Mouse (Mus musculus) neural tube, embryonic 12.5 days (tissue): ENCODE data around the gene Pstpip1. TPM values are rescaled to one million over a fixed set of nuclear protein-coding genes. Genes with fewer than 3 reads are reported as not detected.

Experiments used
- ATAC-seq: fragments of 200-750 bp; cut with Nextera tagmentation; 2 replicates; pipeline ENCODE4 v1.8.0; 2017; ENCODE audit warnings: low read depth, mild to moderate bottlenecking, moderate TSS enrichment, moderate library complexity; ENCODE audit not compliant: low FRiP score
- H3K27ac ChIP-seq: fragments of 300-500 bp; sonication (generic); 2 replicates; pipeline ENCODE4 v1.5.1; 2016
- H3K27me3 ChIP-seq: fragments of 300-500 bp; sonication (generic); replicated peaks from 2 replicates; pipeline ENCODE4 v1.6.1; 2016; ENCODE audit warnings: mild to moderate bottlenecking
- H3K36me3 ChIP-seq: fragments of 300-500 bp; sonication (generic); 2 replicates; pipeline ENCODE4 v1.6.1; 2016; ENCODE audit warnings: mild to moderate bottlenecking
- H3K4me1 ChIP-seq: fragments of 300-500 bp; sonication (generic); 2 replicates; pipeline ENCODE4 v1.6.1; 2016
- H3K4me2 ChIP-seq: fragments of 300-500 bp; sonication (generic); replicated peaks from 2 replicates; pipeline ENCODE4 v1.6.1; 2016; ENCODE audit warnings: mild to moderate bottlenecking
- H3K4me3 ChIP-seq: fragments of 300-500 bp; sonication (generic); 2 replicates; pipeline ENCODE4 v1.5.1; 2016
- H3K9ac ChIP-seq: fragments of 300-500 bp; sonication (generic); 2 replicates; pipeline ENCODE4 v1.6.1; 2016; ENCODE audit warnings: mild to moderate bottlenecking
- H3K9me3 ChIP-seq: fragments of 300-500 bp; sonication (generic); 2 replicates; pipeline ENCODE4 v1.6.1; 2016; ENCODE audit warnings: mild to moderate bottlenecking
- WGBS: fragments of 180-500 bp; shearing (Covaris S2); methylation state at CpG from one replicate; pipeline ENCODE4 v1.1.7; 2016; 5-methylcytosine and 5-hydroxymethylcytosine counted together
- polyA plus RNA-seq: library from polyadenylated mRNA; unstranded; fragments of >200 nt; fragmentation: Nextera tagmentation; extraction: Ambion mirVana; gene quantifications from 2 replicates; pipeline ENCODE4 v1.2.1, GENCODE M21; 2016

The Pstpip1 gene
- polyA plus RNA-seq, 1 experiment from 2014 or later = 0.74 TPM

DNA sequence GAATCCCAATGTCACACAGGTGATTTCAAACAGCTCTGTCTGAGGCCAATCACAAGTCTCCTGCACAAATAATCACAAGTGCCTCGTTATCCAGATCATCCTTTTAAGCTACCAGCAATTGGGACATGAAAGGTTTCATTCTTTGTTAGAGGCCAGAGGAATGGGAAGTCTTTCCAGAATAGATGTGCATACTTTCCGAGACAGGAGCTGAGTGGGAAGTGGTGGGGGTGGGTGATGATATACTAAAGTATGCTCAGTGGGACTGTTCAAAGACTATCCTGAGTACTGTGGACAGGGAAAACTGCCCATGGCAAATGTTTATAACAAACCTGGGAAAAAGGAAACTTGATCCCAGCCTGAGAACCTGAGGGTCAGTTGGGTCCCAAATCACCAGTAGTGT lies 69.7 kb downstream of the Pstpip1 start:
- no peak overlapping the region for H3K27ac ChIP-seq
- H3K4me2 ChIP-seq = peak overlapping the region; percentile 74

DNA sequence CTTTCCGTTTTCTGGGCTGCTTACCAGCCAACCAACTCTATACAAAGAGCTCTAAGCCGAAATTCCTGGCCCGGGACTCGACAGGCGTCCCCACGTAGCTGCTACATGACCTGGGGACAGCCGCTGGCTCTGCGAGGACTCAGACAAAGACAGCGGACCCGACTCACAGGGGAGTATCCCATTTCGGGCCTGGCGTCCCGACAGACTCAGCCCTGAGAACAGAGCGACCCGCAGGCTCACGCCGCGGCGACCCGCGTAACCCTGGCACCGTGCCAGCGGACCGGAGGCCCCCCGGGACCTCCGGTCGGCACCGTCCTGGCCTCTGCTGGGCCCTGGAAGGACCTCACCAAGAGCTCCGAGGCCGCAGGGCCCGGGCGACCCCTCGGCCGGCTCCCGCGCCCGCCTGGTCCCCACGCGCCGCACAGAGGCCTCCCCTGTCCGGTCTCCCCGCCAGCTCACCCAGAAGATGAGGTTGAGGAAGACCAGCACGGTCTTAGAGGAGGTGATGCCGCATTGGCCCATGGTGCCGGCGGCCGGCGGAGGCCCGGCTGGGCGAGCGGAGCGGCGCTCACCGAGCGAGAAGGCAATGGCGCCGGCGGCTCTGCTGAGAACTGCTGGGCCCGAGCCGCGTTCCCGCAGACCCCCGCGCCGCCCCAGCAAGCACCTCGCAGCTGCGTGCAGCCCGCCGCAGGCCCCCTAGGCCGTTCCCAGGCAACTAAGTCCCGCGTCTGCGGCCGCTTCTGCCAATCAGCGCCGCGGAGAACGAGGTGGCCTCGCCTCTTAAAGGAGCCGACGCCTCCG lies 70.8 kb downstream of the Pstpip1 start:
- H3K4me1 ChIP-seq = peaks cover 30% of the 10 kb centered on the region
- peak; percentile 99 for ATAC-seq

More for the DNA sequence above, 69.7 kb downstream of the Pstpip1 start:
- Histone ChIP-seq H3K9me3 (no peaks in the 10 kb centered on the region), H3K4me3 (peak overlapping the region; percentile 87), H3K36me3 (no peaks in the 10 kb centered on the region), H3K9ac (peak overlapping the region; percentile 97; the same call in 1 of the 2 replicates), H3K27me3 (no peaks in the 10 kb centered on the region), H3K4me1 (peaks cover 30% of the 10 kb centered on the region)
- WGBS = 6% methylated on average over 2 of the region's 2 CpGs
- no peak for ATAC-seq

DNA sequence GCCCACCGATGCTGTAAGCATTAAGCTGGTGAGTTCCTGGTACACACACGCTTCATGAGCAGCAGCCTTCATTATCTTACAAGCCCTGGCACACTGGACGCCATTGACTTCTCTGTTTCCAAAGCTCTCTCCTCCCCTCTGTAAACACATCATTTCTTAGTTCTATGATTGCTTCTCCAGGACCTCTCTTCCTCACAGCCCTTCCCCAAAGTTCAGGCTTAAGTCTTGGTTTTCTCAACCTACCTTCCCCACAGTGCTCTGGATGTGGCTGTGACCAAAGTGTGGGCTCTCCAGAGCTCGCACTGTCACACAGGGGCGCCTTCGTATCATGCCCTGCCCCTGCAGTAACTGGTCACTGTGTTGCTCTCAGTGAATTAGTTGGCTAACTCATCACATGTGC lies 75.6 kb downstream of the Pstpip1 start, which contains the start of gene Tspan3:
Tspan3 (minus strand) TSS at position 101 of the 400 bp plus-strand sequence.
- H3K27me3 ChIP-seq = no peaks in the 10 kb centered on the region
- no peak within 1 kb of the TSS for H3K4me3 ChIP-seq
- no peaks in the 10 kb centered on the region for H3K9me3 ChIP-seq
- H3K4me1 ChIP-seq = 0 out of 2 replicates have a peak, but pooled peaks cover 6% of the 10 kb centered on the region
- 95% methylated on average over 6 of the region's 6 CpGs for WGBS
- H3K36me3 ChIP-seq = no peaks in the 10 kb centered on the region
- no peak within 1 kb of the TSS for H3K27ac ChIP-seq
- H3K9ac ChIP-seq = no peak within 1 kb of the TSS
- H3K4me2 ChIP-seq = no peak within 1 kb of the TSS
- no peak for ATAC-seq

More for the DNA sequence above, 70.8 kb downstream of the Pstpip1 start:
- Histone ChIP-seq H3K9me3 (no peaks in the 10 kb centered on the region), H3K27ac (peak overlapping the region; percentile 94), H3K27me3 (no peaks in the 10 kb centered on the region), H3K4me2 (peak overlapping the region; percentile 74), H3K4me3 (peak overlapping the region; percentile 87), H3K9ac (peak overlapping the region; percentile 97), H3K36me3 (no peaks in the 10 kb centered on the region)
- WGBS = under 1% methylated on average over 81 of the region's 82 CpGs

DNA sequence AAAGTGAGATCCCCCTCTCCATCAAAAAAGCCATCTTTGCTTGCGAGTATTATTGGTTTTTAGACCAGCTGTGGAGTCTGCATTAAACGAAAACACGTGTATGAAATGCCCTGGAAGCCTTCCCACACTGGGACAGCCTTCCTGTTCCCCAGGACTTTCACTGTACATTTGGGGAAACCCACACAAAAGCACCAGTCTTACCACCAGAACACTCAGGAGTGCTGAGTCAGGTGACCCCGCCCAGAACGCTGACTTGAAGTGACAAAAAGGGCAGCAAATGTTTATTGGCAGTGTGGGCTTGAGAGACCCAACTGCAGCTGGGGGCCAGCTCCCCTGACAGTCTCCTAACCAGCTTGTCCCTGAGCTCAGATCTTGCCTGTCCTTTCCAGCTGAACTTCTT lies 76.4 kb downstream of the Pstpip1 start:
- no peaks in the 10 kb centered on the region for H3K36me3 ChIP-seq
- H3K27me3 ChIP-seq = no peaks in the 10 kb centered on the region
- no peak for ATAC-seq
- H3K4me3 ChIP-seq = no peak overlapping the region
- H3K4me1 ChIP-seq = 0 out of 2 replicates have a peak, but pooled peaks cover 6% of the 10 kb centered on the region
- 66% methylated on average over 5 of the region's 5 CpGs for WGBS
- no peak overlapping the region for H3K9ac ChIP-seq
- no peaks in the 10 kb centered on the region for H3K9me3 ChIP-seq
- H3K27ac ChIP-seq = no peak overlapping the region
- no peak overlapping the region for H3K4me2 ChIP-seq

DNA sequence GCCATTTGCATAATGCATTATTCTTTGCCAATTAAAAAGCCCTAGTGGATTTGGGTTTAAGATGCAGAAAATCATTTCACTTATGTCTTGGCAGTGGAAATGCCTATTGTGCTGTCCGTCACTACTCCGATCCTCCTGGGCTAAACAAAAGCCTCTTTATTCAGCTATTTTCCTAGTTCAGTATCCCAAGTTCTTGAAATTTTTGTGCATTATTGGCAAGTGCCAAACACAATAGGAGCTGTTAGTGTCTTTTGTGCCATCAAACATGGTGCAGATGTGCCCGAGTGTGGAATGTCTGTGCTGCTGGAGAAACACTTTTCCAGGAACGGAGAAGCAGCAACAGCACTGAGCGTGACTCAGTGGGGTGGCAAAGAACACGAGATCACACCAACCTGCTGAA lies 77.9 kb downstream of the Pstpip1 start:
- no peaks in the 10 kb centered on the region for H3K27me3 ChIP-seq
- H3K9ac ChIP-seq = no peak overlapping the region
- no peaks in the 10 kb centered on the region for H3K9me3 ChIP-seq
- no peaks in the 10 kb centered on the region for H3K4me1 ChIP-seq
- H3K27ac ChIP-seq = no peak overlapping the region
- H3K36me3 ChIP-seq = no peaks in the 10 kb centered on the region
- no peak overlapping the region for H3K4me2 ChIP-seq
- no peak for ATAC-seq
- no peak overlapping the region for H3K4me3 ChIP-seq
- WGBS = 29% methylated on average over 6 of the region's 6 CpGs

DNA sequence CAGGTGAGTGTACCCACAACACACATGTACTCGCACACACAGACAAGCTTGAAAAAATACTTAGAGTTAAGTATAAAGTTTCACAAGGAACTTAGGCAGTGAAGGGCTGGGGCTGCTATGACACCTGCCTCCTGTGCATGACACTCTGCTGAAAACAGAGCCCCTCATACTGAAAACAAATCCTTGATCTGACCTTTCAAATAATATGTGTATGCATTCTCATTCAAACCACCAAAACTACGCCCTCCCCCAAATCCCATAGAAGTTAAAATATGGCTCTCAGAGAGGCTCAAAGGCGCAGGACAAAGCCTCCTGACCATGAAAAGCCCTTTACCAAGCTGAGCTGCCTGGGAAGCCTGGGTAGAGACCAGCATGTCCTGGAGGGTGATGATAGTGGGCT lies 85.6 kb downstream of the Pstpip1 start:
- H3K9ac ChIP-seq = no peak overlapping the region
- H3K36me3 ChIP-seq = no peaks in the 10 kb centered on the region
- H3K4me3 ChIP-seq = no peak overlapping the region
- H3K4me1 ChIP-seq = peaks cover 5% of the 10 kb centered on the region; the same call in 1 of the 2 replicates
- no peak overlapping the region for H3K4me2 ChIP-seq
- ATAC-seq = no peak
- H3K27ac ChIP-seq = no peak overlapping the region
- 82% methylated on average over 3 of the region's 3 CpGs for WGBS
- H3K27me3 ChIP-seq = no peaks in the 10 kb centered on the region
- H3K9me3 ChIP-seq = no peaks in the 10 kb centered on the region

DNA sequence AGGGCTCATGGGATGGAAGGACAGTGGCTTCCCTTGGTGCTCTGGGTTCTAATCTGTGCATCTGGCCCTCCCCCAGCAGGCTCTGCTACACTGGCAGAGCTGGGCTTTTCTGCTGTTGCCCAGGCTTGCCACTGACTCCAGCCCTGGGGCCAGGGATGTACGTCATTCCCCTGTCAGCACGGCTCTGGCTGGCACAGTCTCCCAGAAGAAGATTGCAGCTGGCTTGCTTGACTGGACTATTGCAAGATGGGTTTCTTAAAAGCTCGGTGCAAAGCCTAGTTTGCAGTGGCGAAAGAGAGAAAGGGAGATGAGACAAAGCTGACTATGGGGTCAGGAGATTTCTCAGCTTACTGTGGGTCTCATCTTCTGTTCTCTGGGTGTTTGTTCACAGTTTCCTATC lies 87.6 kb downstream of the Pstpip1 start:
- H3K27ac ChIP-seq = no peak overlapping the region
- no peak for ATAC-seq
- WGBS = 76% methylated on average over 4 of the region's 4 CpGs
- peaks cover 9% of the 10 kb centered on the region for H3K4me1 ChIP-seq
- H3K27me3 ChIP-seq = no peaks in the 10 kb centered on the region
- H3K4me2 ChIP-seq = no peak overlapping the region
- H3K9ac ChIP-seq = no peak overlapping the region
- H3K36me3 ChIP-seq = no peaks in the 10 kb centered on the region
- no peaks in the 10 kb centered on the region for H3K9me3 ChIP-seq
- no peak overlapping the region for H3K4me3 ChIP-seq

Other genes starting within 250 kb of the Pstpip1 start
- gene Scaper, start 151.8 kb upstream of the Pstpip1 start, polyA plus RNA-seq = 20.4 and 20.7 TPM in 2 replicates
- not detected in 2 replicates for gene 4930563M21Rik, start 79.4 kb upstream of the Pstpip1 start, polyA plus RNA-seq
- 308 and 317 TPM in 2 replicates for gene Rcn2, start 48.1 kb upstream of the Pstpip1 start, polyA plus RNA-seq
- 514 and 516 TPM in 2 replicates for gene Tspan3, start 75.5 kb downstream of the Pstpip1 start, polyA plus RNA-seq